Mouse (Mus musculus) induced T-regulatory cell, adult 2 months (primary cell): Measurements from ENCODE around the gene Nfatc3.

ENCODE experiments used
- DNase-seq: peaks from one replicate; pipeline ENCODE4 v3.0.0-alpha.2; 2012; ENCODE audit warnings: low read depth

The Nfatc3 gene

DNA sequence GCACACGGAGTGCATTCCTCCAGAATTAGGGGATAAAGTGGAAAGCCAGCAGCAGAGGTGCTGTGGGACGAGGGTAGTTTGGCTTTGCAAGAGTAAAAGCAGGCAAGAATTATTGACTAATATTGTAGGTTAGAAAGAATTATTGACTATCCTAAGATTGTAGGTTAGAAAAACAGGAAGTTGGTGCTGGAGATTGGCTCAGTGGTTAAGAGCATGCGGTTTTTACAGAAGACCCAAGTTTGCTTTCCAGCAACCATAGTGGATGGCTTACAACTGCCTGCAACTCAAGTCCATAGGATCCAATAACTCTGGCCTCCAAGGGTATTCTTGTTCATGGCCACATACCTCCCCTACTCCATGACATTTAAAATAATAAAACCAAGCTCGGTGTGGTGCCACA lies 87.4 kb downstream of the Nfatc3 start:
- DNase-seq: no peak

DNA sequence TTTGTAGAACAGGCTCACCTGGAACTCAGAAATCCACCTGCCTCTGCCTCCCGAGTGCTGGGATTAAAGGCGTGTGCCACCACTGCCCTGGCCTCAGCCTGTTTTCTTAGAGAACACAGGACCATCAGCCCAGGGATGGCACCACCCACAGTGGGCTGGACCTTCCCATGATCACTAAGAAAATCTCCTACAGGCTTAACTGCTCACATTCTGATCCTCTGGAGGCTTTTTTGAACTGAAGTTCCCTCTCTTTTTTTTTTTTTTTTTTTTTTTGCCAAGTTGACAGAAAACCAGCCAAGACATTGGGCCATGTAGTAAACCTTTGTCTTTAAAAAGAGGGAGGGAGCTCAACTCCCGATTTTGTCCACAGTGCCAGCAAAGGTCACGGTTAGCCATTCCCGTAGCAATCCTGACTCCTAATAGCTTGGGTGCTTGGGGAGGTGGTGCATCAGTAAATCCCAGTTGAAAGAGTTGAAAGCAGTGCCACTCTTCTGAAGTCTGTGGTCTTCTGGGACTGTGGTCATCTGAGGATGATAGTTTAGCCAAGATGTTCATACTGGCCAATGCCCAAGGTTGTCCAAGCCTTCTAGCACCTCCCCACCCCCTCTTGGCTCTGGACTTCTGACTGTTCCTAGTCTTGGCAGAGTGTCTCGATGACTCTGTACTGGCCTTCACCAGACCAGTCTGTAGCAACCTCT lies 89.4 kb downstream of the Nfatc3 start:
- DNase-seq: no peak

DNA sequence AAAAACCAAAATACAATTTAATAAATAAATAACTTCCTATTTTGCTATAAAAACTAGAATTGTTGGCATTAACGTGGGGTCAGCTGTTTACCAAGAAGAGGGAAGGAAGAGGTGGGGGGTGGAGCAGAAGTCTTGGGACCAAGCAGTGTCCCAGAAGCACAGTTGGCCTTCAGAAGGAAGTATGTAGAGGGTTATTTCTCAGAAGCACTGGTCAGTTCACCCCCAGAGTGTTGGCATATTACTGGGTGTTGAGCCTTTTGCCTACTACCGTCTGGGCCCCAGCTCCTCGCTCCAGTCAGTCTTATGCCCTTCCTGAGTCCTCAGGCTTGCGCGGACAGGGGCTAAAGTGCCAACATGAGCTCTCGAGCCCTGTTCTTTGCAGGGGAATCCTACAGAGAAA lies 90.4 kb downstream of the Nfatc3 start:
- DNase-seq: no peak

DNA sequence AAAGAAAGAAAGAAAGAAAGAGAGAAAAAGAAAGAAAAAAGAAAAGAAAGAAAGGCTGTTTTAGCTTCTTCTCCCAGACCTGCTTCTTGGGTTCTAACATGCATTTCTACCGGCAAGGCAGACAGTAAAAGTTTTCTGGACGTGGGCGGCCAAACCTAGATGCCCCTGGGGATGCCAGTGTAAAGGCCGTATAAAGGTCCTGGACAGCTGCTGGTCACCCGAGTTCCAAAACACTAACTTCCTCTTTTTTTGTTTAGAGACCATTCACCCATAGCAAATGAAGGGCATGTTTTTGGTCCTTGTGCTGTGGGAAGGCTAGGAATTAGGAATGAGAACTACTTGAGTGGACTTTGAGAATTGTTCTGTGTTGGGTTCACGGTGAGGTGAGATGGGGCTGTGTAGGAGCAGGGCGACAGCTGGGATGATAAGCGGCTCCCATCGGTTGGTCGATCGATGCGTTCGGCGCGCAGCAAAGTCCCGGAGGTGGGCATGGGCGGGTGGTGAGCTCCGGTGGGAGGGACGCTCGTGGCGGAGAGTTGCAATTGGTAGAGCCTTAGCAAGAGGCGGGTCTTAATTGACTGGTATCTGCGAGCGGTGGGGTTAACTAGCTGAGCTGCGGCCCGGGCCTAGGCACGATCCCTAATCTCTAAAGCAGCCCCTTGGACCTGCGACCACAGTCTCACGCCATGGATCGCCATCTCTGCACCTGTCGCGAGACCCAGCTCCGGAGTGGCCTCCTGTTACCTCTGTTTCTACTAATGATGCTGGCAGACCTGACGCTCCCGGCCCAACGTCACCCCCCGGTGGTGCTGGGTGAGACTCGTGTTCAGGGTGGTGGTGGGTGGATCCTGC lies 91.4 kb downstream of the Nfatc3 start, which contains the start of gene Pla2g15:
Gene Pla2g15 (plus strand): TSS at position 599 of the 852 bp plus-strand sequence.
- DNase-seq: peak; percentile 95

DNA sequence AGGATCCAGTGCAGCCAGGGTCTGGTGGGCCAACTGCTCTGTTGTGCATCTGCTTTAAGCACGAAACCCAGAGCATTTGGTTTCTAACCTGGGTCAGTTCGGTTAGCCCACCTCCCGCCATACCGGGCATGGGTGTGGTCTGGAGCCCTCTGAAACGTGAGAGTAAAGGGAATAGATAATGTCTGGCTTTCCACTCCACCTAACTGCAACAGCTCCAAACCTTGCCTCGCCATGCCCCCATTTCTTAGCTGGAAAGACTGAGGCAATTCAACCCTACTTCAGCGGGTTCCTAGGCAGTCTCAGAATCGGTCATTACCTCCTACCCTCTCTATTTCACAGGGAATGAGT lies 92.0 kb downstream of the Nfatc3 start:
- DNase-seq: no peak

DNA sequence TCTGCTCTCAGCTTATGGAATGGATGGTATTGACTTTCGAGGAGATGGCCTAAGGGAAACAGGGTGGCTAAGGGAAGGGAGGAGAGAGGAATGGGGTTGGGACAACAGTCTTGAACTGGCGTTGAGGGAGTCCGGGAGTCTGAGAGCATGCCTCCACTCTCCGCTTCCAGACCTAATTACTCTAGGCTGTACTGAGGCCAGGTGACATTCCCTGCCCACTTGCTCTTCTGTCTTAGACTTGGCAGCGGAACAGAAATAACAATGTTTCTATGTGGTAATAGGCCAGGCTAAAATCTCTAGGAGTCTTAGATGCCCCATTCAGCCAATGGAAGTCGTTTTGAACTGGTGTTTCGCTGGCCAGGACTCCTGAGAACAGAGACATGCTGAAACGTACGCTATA lies 92.4 kb downstream of the Nfatc3 start:
- no peak for DNase-seq

DNA sequence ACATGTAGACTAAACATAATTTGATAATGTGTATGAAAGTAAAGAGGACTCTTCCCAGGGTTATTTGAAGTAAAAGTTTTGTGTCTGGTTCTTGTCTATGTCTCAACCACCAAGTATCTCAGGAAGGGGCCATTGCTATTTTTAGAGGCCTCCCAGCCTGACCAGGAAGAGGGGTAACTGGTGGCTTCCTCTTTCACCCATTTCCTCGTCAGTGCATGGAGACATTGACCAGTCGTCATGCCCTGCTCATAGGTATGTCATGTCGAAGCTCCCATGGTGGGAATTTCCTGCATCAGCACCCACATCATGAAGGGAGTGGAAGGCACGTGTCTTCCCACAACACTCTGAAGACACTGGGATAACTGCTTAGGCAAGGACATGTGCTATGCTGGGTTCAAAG lies 94.2 kb downstream of the Nfatc3 start:
- no peak for DNase-seq

DNA sequence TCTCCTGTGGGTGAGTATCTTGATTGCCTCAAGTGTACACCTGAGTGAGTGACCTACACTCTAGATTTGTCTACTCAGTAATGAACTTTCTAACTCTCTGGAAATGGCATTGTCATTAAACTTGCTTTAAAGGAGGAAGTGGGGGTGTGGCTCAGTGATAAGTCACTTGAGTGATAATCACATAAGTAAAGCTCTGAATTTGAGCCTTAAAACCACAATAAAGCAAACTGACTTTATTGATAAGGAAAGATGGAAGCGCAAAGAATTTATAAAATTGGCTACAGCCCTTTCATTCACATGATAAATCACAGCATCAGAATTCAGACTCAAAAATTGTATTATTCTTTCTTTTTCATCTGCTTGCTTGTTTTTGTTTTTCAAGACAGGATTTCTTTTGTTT lies 98.8 kb downstream of the Nfatc3 start:
- no peak for DNase-seq

DNA sequence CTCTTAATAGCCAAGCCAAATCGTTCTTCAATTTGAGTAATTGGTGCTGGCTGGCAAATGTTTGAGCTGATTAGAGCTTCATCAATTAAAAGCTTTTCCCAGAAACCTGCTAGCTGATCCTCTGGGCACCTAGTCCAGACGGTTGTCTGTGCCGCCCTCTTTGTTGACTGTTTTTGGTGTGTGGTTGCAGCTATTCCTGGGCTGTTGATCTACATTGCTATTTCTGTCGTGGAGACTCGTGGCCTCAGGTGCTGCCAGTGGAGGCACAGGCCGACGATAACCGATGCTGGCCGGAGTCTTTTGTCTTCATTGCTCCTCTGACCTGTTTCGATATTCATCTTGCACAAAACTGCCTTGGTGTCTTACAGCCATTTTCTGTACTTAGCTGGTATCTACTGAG lies 99.7 kb downstream of the Nfatc3 start:
- DNase-seq: no peak

DNA sequence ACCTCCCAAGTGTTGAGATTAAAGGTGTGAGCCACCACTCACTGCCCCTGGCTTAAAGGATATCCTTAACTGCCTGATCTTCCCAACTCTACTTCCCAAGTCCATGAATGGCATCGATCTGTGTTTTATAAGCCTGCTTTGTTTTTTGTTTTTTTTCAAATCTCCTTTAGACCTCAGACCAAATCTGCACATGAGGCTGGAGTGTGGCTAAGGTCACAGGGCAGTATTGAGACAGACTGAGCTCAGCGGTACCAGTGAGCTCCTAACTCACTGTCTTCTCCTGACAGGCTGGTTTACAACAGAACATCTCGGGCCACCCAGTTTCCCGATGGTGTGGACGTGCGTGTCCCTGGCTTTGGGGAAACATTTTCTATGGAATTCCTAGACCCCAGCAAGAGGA lies 101.2 kb downstream of the Nfatc3 start:
- DNase-seq: no peak

DNA sequence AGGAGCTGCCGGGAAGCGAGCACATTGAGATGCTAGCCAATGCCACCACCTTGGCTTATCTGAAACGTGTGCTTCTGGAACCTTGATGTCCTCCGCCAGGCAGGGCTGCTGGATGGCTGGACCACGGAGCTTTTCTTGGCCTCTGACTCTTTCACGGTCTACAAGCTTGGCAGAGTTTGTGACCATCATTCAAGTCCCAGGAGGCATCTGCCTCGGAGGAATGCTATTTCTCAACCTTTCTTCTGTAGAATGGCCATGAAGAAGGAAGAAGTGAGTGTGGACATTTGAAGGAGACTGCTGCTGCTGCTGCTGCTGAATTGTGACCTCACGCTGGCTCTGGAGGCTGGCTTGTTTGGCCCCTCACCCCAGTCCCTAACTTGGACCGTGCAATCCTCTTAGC lies 104.6 kb downstream of the Nfatc3 start:
- DNase-seq: no peak

DNA sequence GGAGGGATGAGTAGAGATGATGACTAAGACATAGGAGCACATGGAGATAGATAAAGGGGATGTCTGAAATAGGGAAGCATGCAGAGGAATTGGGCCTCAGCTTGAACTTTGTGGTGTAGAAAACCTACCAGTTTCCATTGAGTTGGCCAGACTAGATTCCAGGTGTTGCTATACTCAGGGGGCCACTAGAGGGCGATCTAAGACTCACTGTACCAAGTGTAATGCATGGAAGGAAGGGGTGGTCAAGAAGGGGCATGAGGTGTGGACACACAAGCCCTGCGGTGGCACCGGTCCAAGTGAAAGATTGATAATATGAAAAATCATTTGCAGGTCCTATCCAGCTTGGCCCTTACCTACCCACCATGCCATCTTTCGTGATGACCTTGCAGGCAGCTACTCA lies 106.8 kb downstream of the Nfatc3 start:
- DNase-seq: peak; percentile 87

DNA sequence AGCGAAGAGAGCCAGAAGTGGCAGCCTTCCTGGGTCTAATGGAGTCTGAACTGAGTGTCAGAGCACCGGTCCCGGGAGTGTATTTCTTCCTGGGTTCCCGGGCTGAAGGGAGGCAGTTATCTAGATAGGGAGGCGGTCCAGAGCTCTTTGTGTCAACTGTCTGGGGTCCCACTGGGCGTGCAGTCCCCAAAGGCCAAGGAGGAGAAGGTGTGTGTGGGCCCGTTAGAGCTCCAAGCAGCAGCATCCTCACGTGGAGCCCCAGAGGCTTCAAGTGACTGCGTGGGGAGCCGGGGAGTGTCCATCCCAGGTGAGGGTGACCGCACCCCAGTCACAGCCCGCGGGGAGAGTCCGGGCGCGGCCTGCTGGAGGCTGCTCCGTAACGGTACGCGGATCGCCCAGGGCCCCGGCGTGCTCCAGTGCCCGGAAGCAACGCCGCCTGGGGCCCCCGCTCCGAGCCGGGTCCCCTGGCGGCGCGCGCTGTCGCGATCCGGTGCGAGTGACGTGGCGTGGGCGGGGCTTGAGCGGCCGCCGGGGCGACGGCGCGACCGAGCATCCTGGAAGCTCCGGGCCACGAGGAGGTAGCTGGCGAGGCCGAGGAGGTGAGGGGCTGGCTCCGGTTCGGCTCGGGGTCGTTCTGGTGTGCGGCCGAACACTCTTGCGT lies 109.8 kb downstream of the Nfatc3 start, which contains the start of gene Slc7a6:
Gene Slc7a6 (plus strand): TSS at position 502 of the 661 bp plus-strand sequence.
- DNase-seq: peak; percentile 95

DNA sequence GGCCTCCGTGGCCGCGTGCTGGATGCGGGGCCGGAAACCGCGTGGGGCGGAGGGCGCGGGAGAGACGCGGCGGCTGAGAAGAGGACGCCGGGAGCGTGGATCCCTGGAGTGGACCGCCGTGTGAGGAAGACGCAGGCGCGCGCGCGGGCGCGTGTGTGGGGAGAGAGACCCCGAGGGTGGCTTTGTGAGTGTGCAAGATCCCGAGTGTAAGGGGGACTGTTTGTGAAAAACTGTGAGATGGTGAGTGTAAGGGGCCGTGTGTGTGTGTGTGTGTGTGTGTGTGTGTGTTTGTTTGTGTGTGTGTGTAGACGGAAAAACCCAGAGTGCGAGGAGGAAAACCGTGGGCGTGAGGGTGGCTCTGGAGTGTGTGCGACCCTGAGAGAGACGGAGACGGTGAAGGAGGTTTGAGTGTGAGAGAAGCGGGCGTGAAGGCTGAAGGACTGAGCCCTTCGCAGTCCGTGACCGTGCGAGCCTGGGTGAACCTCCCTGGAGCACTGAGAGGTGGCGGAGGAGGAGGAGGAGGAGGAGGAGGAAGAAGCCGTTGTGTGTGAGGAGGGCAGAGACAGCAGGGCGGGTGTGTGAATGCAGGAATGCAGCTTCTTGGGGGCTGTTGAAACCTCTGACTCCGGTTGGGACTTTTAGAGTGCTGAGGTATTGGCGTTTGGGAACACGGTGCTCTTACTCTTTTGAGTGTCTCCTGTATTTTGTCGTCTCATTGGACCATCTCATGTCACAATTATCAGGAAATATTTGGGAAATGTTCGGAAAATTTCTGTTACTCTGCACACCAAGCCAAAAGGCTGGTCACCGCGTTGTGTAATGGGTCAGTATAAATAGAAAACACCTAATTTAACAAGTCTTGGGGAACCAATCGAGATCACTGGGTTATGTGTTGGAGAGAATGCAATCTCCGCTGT lies 110.6 kb downstream of the Nfatc3 start:
- no peak for DNase-seq

DNA sequence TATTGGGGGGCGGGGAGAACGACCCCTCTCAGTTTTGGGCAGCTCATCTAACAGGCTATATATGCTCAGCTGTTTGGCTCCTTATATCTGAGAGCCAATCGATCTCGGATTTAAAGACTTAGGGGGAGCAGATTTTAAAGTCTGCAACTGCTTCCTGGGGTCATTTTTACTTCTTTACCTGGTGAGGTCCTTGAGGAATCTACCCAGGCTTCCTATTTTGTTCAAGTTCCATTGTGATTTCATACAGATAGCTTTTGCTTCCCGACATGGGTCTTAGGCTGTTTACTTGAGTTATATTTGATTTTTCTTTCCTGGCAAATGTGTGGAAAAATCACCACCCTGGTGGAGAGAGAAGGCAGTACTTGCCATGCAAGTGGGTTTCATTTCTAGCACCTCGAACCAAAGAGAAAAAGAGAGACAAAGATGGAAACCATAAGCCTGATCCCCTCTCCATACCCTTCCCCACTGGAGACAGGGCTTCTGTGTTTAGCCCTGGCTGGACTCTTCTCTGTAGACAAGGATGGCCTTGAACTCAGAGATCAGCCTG lies 111.4 kb downstream of the Nfatc3 start:
- peak; percentile 55 for DNase-seq

DNA sequence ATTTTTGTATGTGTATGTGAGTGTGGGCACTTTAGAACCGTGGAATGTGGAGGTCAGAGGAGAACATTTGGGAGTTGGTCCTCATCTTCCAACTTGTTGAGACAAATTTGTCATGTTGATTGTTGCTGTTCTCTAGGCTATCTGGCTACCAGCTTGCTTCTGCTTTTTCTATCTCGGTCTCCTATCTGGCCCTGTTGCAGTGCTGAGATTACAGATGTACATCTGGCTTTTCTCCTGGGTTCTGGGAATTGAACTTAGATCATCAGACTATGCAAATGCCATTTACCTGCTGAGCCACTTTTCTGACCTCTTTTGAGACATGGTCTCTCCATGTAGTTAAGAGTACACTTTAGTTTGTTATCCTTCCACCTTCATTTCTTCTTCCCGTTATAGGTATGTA lies 114.9 kb downstream of the Nfatc3 start:
- no peak for DNase-seq

DNA sequence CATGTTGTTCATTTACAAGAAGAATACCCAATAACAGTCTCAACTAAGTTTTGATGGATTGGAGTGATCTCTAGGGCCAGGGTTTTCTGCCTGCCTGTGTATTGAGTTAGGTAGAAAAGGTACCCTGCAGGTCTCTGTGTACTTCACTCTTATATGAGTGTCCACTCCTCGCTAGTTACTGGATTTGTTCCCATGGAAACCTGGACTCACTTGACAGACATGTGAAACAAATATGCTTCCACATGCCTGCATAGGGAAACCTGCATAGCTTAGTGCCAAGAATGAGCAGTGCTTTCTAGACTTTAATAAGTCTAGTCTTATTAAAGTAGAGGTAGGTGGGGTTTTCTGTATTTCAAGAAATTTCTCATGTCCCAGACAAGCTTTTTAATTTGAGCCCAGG lies 118.3 kb downstream of the Nfatc3 start:
- no peak for DNase-seq

DNA sequence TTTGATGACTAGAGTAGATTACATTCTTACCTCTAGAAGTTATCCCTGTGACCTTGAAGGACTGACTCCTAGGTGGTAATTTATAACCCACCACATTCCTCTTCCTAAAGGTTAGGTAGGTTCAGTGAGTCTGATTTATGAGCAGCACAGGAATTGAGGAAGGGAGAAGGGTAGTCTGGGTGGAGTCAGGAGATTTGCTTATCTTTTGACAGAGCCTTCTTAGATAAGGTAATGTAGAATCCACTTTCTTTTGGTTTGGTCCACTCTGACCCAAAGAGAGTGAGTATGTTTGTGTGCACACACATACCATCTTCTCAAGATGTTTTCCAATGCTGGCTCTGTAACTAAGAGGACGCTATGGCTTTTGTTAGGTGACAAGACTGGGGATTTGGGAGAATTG lies 119.0 kb downstream of the Nfatc3 start:
- DNase-seq: no peak

DNA sequence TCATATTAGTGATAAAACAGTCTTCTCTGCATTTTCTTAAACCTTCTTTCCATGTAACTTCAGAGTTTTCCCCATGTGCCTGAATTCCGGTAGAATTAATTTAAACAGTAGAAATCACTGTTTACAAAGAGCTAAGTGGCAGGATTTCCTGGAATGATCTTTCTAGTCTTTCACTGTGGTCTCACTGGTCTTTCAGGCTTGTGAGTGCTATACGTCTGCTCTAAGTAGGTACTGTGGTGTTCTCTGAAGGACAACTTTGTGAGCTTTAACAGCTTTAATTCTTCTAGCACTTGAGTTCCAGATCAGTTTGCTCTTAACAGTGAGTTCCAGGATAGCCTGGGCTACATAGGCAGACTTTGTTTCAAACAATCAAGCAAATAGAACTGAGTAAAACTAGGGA lies 119.8 kb downstream of the Nfatc3 start:
- DNase-seq: no peak
